Mouse (Mus musculus) kidney, adult 2 months (tissue): ENCODE data around the gene Ccni.

Experiments used
- CTCF ChIP-seq: fragments of 200-500 bp; conservative IDR thresholded peaks from 2 replicates; pipeline ENCODE4 v1.5.1; 2011; ENCODE audit warnings: low read depth, mild to moderate bottlenecking, control low read depth, low read length, moderate library complexity, mixed read lengths; ENCODE audit not compliant: insufficient read depth, insufficient read length
- POLR2A ChIP-seq: fragments of 200-500 bp; IDR thresholded peaks from one replicate; pipeline ENCODE4 v1.6.1; 2011; ENCODE audit warnings: low read depth, low read length, control low read depth

DNA sequence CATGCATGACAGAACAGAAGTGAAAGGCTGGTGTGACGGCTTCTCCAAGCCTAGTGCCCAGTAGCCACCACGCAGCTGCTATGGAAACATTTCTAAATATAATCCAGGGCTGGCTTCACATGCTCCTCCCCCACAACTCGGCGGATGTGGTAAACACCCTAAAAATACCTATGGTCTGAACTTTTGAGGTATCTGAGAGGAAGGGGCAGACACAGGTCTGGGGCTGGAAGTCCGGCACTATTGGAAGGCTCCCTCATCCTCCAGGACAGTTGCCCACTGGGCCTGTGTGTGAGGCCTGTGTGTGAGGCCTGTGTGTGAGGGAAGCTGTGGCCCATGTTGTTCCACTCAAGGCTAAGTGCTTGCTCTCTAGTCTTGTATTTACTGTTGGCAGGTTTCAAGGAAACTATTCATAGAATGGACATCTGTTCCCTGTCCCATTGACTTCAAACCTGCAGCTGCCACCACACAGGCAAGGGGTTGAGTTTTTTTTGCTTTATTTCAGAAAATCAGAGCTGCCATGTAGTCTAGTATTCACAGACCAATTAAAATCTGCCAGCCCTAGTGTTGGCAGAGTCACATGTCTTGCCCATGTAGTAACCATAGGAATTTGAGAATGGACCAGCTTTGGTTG, 69.2 kb downstream of the Ccni start:
- TF ChIP-seq CTCF (no peak), POLR2A (no peak)
